Mouse (Mus musculus) megakaryocyte, embryonic 14.5 days (primary cell): ENCODE results near the gene Ptger1.

Experiments
- FLI1 ChIP-seq: IDR thresholded peaks from 2 replicates; pipeline ENCODE4 v1.6.1; 2012; ENCODE audit warnings: low read length, inconsistent platforms, mixed read lengths
- GATA1 ChIP-seq: IDR thresholded peaks from 3 replicates; pipeline ENCODE4 v1.6.1; 2012; ENCODE audit warnings: mixed read lengths, low read length, inconsistent platforms, borderline replicate concordance

- TF ChIP-seq GATA1 (no peak), FLI1 (no peak)
These were observed 1.8 kb downstream of the Ptger1 start for GRCm38 (mm10) chr8:83668010-83668916.
